Mouse (Mus musculus) frontal cortex, adult (tissue): ENCODE results near the gene Cdk1.
"Not testable (repeated sequence)": the region's sequence is repeated elsewhere in the genome, so short reads cannot be mapped to it uniquely, and the experiment has no call there.

Experiments used
- ATAC-seq: cut with Nextera tagmentation; 2 replicates; pipeline ENCODE4 v1.9.2; 2017; ENCODE audit warnings: mild to moderate bottlenecking, moderate library complexity, mixed read lengths; ENCODE audit not compliant: low TSS enrichment

The Cdk1 gene

DNA sequence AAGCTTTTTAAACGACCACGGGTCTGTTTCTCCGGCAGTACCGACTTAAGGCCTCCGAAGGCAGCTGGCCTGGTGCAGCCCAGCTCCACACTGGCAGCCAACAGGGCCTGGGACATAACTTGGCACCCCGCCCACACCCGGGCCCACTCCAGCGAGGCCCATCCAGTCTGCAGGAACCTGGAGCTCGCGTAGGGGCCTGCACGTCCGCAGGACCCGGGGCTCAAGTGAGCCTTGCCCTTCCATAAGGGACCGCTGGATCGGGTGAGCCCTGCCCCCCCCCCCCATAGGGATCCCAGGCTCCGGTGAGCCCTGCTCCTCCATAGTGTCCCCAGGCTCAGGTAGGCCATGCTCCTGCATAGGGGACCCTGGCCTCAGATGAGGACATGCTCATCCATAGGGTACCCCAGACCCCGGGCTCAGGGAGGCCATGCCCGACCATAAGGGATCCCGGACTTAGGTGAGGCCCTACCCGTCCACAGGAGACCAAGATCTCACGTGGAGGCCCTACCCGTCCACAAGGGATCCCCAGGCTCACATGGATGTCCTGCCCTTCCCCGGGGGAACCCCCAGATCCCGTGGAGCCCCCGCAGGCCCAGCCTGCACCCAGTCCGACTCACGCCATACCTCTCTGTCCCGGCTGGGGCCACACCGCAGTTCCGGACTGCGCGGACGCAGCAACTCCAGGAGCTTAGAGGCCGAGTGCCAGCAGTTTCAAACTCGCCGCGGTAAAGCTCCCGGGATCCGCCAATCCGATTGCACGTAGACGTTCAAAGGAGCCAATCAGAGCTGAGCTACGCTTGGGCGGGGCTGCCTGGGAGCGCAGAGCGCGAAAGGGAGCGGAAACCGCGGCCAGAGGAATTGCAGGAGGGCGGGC lies at the start of gene Cdk1:
Cdk1 (minus strand) TSS at position 727 of the 874 bp plus-strand sequence.
- ATAC-seq, result peak; percentile 100

DNA sequence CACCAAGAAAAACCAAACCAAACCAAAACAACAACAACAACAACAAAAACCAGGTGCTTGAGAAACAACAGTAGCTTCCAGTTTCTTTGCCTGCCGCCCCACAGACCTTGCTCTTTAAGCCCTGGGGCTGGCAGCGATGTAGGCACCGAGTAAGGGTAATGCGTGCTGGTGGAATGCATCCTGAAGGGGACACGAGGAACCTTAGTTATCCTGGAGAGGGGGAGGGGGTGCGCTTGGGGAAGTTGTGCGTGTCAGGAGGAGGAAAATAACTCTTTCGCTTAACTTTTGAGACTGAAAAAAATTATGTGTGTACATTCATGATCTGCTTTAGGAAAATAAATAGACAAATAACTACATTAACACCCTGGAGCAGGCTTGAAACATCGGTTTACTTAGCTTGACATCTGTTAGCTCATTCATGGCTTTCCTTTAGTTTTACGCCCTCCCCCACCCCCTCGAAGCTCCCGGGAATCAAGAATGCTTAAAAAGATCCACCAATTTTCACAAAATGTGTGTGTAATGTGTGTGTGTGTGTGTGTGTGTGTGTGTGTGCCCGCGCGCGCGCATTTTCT lies 47.2 kb upstream of the Cdk1 start:
- ATAC-seq, result no peak

- peak; percentile 55; the same call in 1 of the 2 replicates for ATAC-seq
Measured at GRCm38 (mm10) chr10:69398763-69399590, 46.2 kb upstream of the Cdk1 start, which contains the start of gene Ank3. TSS of gene Ank3 (plus strand) at chr10:69398773.

- no peak for ATAC-seq
Measured at GRCm38 (mm10) chr10:69398197-69398762, 45.5 kb upstream of the Cdk1 start.

DNA sequence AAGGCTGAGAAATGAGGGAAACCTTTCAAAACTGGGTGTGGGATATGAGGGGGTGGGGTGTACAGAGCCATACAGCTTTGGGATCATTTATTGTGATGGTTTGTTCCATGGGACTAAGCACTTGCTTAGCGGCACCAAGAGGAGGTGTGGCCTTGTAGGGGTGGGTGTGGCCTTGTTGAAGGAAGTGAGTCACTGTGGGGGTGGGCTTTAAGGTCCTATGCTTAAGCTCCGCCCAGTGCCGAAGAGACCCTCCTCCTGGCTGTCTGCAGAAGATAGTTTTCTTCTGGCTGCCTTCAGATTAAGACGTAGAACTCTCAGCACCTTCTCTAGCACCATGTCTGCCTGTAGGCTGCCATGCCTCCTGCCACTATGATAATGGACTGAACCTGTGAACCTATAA lies 36.8 kb upstream of the Cdk1 start:
- no peak for ATAC-seq

DNA sequence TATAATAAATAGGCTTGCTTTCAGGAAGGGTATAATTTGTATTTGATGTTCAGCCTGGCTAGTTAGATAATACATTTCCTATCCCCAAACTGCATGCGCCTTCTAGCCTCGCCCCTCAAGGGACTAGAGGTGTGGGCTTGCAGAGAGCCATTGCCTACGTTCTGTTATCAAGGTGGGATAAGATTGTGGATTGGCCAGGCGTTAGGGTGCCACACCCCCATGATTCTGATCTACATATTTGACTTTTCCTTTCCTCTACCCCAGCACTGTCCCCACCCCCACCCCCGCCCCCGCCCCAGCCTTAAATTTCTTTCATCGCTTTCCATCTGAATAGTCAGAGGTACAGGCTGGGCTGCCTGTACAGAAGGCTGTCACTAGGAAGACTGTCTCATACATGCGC lies 34.0 kb upstream of the Cdk1 start:
- ATAC-seq, result no peak

DNA sequence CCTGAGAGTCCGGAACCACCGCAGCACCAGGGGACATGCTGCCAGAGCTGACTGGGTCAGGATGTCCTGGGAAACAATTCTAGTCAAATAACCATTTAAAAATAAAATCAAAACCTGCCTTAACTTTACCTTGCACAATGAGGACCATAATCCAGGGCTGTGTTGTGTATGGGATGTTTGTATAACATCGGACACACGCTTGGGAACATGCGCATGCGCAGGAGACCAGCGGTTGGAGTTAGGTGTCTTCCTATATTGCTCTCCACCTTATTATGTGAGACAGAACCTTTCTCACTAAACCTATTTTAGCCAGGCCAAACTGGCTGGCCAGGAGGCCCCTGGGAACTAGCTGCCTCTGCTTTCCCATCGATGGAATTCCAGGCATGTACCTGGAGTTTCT lies 32.4 kb upstream of the Cdk1 start:
- no peak for ATAC-seq

DNA sequence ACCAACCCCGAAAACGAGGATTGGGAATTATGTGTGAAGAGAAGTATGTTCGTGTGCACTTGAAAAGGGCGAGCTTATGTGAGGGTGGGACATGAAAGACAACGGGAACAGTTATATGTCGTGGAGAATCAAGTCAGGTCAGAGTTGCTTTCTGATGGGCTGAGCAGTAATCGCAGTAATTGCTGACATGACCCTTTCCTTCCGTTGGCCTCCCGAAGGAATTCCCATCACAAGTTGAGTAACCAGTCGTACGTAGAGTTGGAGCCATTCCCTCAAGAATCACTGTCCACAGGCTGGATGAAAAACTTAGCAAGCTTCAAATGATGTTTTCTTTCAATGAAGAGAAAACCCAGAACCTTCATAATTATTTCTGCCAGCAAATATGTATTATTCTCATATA lies 31.9 kb upstream of the Cdk1 start:
- ATAC-seq, result no peak

GRCm38 (mm10) chr10:69383186-69383585 lies 30.4 kb upstream of the Cdk1 start:
- no peak for ATAC-seq

DNA sequence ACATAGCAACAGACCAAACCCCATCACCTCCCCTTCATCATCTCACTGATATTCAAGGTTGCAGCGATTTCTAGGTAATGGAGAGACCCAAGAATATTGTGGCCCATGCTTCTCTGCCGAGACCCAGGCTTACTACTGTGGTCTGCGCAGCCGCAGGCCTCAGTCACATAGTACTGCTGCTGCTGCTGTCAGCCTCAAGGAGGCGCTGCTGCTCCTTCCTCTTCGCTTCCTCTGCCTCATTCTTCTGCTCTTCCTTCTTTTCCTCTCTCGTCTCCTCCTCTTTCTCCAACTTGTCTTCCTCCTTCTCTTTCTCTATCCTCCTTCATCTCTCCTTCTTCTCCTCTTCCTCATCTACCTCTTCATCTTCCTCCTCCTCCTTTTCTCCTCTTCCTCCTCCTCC lies 22.4 kb upstream of the Cdk1 start:
- ATAC-seq, result no peak

- no peak for ATAC-seq
Measured at GRCm38 (mm10) chr10:69373796-69374550, 21.2 kb upstream of the Cdk1 start.

DNA sequence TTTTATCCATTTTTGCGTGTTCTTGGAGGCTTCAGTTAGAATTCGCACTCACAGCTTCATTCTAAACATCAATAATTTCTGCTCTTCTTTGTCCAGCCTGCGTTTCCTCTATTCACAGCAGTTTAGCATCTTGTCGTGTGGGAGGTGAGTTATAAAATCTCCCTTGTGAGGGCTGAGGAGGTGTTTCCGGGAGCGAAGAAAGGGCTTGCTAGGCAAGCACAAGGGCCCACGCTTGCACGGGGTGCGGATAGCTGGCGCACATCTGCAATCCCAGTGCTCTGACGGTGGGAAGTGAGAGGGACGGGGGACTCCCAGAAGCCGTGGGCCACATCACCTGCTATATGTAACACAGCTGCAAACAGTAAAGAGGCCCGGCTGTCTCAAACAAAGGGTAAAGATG lies 19.3 kb upstream of the Cdk1 start:
- peak; percentile 95 for ATAC-seq

- ATAC-seq, result peak; percentile 60; the same call in 1 of the 2 replicates
Measured at GRCm38 (mm10) chr10:69371441-69371840, 18.7 kb upstream of the Cdk1 start.

DNA sequence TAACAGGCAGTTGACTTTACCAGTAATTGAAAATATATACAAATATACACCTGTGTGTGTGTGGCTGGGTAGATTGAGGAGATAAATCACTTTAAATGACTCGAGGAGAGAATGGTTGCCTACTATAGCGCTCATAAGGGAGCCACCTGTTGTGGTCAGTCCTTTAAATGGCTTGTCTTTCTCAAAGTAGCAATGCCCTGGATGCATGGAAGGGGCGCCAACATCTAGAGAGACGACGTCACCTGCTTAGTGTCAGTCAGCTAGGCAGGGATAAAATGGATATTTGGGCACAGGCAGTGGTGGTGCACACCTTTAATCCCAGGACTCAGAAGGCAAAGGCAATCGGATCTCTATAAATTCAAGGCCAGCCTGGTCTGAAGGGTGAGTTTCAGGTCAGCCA lies 16.6 kb upstream of the Cdk1 start:
- no peak for ATAC-seq

DNA sequence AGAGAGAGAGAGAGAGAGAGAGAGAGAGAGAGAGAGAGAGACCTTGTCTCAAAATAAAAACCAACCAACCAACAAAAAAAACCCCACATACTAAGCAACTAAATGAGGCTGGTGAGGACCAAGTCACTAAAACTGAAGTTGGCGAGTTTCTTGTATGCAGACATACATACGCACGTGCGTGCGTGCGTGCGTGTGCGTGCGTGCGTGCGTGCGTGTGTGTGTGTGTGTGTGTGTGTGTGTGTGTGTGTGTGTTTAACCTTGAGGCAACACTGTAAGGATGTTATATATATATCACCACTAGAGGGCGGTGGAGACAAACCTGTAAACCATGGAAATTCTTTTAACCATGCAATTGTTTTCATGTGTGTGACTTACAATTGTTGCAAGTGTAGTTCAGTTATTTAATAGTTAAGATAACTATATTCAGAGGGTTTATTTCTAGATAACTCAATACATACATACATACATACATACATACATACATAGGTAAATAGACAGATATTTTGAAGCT lies 14.2 kb upstream of the Cdk1 start:
- ATAC-seq, result no peak

DNA sequence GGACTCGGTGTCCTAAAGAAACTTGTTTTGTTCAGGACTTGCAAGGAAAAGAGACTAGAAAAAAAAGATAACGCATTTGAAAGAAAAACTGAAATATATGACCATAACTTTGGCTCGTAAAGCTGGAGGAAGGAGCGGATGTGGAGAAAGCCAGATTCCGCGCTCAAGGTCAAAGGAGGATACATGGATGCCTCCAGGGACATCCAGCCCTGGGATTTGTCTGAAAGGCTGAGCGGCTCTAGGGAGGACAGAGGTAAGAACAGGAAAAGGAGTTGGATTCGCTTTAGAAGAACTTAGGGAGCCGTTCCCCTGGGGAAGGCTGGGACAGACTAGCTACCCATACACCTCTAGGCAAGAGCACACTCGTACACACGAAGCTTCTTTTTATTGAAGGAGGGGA lies 13.5 kb upstream of the Cdk1 start:
- ATAC-seq, result no peak

- ATAC-seq, result no peak
Measured at GRCm38 (mm10) chr10:69359666-69360065, 6.9 kb upstream of the Cdk1 start.

GRCm38 (mm10) chr10:69353086-69353479 lies 345 bp upstream of the Cdk1 start:
- ATAC-seq, result not testable (repeated sequence)

DNA sequence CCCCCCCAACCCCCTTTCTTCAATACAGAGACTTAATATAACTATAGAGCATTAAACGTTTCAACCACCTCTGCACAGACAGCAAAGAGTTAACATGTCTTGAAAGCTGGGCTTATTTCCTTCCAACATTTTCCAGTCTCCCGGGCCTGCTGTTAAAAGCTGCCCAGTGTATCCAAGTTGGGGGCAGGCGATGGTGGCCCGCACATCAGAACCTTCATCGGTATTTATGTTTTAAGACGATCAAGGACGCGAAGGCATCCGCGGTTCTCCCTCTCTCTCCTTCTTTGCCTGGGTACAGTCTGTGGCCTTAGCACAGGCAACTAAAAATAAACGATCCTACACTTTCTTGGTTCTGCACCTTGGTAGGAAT lies 911 bp downstream of the Cdk1 start:
- ATAC-seq, result no peak

DNA sequence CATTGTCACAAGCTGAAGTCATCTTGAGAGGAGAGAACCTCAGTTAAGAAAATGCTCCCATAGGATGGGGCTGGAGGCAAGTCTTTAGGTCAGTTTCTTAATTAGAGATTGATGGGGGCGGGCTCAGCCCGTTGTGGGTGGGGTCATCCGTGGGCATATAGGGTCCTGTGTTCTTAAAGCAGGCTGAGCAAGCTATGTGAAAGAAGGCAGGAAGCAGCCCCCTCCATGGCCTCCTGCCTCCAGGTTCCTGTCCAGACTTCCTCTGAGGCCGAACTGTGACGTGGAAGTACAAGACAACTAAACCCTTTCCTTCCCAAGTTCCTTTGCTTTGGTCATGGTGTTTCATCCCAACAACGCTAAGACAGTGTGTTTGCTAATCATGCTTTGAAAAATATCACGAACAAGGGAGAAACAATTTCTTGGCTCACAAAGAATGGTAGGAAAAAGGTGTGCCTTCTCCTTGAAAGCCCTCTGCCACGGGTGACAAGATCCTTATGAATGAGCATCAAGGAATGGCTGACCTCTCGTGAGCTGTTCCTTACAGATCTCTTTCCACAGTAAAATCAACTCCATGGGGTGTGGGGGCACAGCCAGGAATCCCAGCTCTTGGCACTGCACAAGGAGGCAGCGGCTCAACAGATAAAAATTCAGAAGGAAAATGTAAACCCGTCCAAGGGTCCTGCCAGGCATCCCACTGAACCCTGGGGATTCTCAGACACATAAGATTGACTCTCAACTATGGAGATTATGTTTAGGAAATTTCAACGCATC lies 1.5 kb downstream of the Cdk1 start:
- no peak for ATAC-seq
